Mouse (Mus musculus) induced T-regulatory cell, adult 2 months (primary cell): ENCODE measurements around the gene Gm21915.
A peak's percentile ranks its signal among the peaks of the same experiment; 100 is the strongest.

Source experiments
- DNase-seq: peaks from one replicate; pipeline ENCODE4 v3.0.0-alpha.2; 2012; ENCODE audit warnings: low read depth

Gm21915 gene

GRCm38 (mm10) chr9:40670313-40670712 lies at the start of gene Gm21915:
Gene Gm21915, plus strand, starts transcription at chr9:40670613.
- DNase-seq, result no peak

GRCm38 (mm10) chr9:40622265-40622664 lies 48.1 kb upstream of the Gm21915 start:
- DNase-seq, result no peak

GRCm38 (mm10) chr9:40622793-40623192 lies 47.6 kb upstream of the Gm21915 start:
- DNase-seq, result no peak

- no peak for DNase-seq
Measured at GRCm38 (mm10) chr9:40625341-40625740, 45.1 kb upstream of the Gm21915 start.

DNA sequence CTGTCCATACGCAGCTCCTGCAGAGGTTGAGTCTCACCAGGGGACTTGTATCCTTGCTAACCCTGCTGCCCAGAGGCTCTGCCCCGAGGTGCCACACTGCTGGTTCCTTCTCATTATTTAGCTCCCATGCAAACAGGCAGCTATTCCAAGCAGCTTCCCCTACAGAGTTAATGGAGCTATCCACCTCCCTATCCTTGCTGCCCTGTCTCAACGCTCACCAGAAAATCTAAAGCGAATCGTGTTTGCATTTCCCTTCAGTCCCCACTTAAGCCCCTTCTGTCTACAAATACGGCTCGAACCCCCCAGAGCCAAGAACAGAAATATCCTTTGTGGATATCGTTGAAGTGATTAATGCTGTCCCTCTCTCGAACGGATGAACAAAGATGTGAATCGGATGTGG lies 43.8 kb upstream of the Gm21915 start:
- DNase-seq, result no peak

- no peak for DNase-seq
Measured at GRCm38 (mm10) chr9:40627146-40627713, 43.2 kb upstream of the Gm21915 start.

GRCm38 (mm10) chr9:40628130-40629069 lies 42.0 kb upstream of the Gm21915 start:
- DNase-seq, result no peak

DNA sequence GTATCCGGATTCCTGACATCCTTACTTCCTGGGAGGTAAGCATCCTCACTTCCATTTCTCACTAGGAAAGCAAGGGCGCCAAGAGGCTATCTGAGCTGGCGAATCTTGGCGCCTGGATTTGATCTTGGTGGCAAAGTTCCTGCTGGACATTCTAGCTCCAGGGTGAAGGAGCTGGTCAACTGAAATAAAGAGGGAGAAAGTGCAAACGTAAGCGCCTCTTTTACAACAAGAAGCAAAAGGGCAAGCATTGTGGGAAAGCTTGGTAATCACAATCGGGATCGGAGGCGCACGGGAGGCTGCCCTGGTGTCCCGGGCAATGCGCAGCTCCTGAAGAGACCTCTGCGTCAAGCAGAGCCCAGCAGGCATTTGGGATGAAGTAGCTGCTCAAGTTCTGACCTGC lies 41.0 kb upstream of the Gm21915 start:
- DNase-seq, result no peak

GRCm38 (mm10) chr9:40631101-40631500 lies 39.3 kb upstream of the Gm21915 start:
- no peak for DNase-seq

DNA sequence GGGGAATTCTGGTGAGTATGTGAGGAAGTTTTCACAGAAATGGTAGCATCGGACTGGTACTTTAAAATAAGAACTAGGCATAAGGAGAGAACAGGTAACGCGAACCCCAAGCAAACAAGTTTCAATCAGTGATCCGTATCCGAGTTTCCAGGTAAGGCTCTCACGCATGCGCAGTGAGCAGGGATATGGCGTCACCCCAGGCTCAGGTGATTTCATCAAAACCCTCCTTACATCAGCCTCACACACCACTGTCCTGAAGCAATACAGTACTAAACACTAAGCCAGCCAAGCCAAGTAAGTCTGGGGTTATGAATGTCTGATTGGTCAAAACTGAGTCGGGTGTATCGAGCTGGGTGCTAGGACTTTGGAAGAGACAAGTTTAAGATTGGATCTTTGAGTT lies 38.9 kb upstream of the Gm21915 start:
- DNase-seq, result no peak

GRCm38 (mm10) chr9:40636054-40636453 lies 34.4 kb upstream of the Gm21915 start:
- DNase-seq, result peak; percentile 78

GRCm38 (mm10) chr9:40637705-40638393 lies 32.6 kb upstream of the Gm21915 start:
- no peak for DNase-seq

GRCm38 (mm10) chr9:40638394-40639049 lies 31.9 kb upstream of the Gm21915 start:
- peak; percentile 42 for DNase-seq

DNA sequence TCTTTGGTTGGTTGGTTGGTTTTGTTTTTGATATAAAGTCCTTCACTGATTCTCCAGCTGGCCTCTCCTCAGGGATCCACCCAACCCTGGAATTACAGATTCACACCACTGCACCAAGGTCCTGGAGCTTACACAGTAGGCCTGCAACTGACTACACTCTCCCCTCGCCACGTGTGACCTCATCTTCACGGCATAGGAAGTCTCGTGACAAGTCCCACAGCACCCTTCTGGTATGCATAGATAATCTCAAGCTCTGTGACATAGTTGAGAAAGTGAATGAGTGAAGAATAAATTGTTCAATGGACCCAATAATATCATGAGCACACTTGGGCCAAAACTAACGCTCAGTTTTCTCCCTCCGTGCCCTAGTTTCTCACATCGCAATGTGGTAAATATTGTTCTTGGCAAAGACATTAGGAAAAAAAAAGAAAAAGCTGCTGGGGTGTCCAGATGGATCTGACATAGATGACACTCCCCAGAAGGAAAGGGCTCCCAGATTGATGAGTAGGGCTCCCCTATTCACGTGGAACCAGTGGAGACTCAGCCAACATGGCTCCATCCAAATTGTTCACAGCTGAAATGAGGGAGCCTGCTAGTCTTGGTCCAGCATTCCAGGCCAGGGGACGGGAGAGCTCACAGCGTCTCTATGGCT lies 30.8 kb upstream of the Gm21915 start:
- no peak for DNase-seq

DNA sequence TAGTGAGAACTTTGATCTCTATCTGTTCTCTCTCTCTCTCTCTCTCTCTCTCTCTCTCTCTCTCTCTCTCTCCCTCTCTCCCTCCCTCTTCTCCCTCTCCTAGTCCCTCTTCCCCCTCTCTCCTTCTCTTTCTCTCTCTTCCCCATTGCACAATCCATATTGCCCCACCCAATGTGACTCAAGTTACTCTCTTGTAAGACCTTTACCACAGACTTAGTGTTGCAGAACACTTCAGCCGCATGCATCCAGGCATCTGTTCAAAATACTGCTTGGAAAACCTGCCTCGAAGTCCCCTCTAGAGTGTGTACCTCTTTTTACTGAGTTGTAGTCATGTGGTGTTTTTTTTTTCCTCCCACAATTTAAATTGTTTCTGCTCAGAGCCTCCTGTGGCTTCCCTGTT lies 29.1 kb upstream of the Gm21915 start:
- DNase-seq, result no peak

GRCm38 (mm10) chr9:40642470-40643220 lies 27.8 kb upstream of the Gm21915 start:
- DNase-seq, result no peak

DNA sequence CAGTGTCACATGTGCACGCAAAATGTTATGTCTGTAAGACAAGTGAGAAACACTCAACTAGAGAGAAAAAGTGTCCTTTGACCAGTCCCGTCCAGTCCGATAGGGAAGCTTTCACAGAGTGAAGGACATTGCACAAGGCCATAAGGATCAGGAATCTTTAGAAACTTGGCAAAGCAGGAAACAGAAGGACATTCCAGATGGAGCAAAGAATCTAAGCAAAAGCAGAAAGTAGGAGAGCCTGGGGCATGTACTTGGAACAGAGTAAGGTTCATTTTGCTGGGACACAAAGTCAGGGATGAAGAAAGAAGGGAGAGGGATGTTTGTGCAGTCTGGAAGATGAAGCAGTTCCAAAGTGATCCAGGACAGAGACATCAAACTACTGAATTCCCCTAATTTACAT lies 21.0 kb upstream of the Gm21915 start:
- DNase-seq, result no peak

DNA sequence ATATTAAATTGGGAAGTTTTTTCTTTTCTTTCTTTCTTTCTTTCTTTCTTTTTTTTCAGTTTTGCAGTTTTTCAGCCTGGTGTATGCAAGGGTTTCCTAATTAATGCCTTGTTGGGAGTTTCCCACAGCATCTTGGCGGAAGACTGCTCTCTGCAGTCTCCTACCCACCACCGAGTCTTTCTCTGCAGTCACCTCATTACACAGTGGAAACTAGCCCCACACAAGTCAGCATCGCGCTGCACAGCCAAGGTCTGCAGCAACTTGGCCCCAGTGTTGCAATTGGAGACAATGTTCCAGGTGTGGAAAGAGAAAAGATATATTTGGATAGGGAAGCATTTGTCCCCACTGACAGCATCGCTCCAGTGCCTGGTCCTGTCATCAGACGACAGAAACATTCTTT lies 20.4 kb upstream of the Gm21915 start:
- DNase-seq, result no peak

- DNase-seq, result no peak
Measured at GRCm38 (mm10) chr9:40651239-40651859, 19.1 kb upstream of the Gm21915 start.

- DNase-seq, result no peak
Measured at GRCm38 (mm10) chr9:40652757-40653156, 17.7 kb upstream of the Gm21915 start.
